Mouse (Mus musculus) limb, embryonic 12.5 days (tissue): ENCODE data around the gene Sox13. TPM values are rescaled to one million over a fixed set of nuclear protein-coding genes. Genes with fewer than 3 reads are reported as not detected.

Source experiments
- ATAC-seq: fragments of 200-750 bp; cut with Nextera tagmentation; 2 replicates; pipeline ENCODE4 v1.8.0; 2017; ENCODE audit warnings: low read depth, moderate TSS enrichment; ENCODE audit not compliant: insufficient number of reproducible peaks, insufficient read depth, low FRiP score, low TSS enrichment
- H3K27ac ChIP-seq: fragments of 300-500 bp; sonication (generic); 2 replicates; pipeline ENCODE4 v1.5.1; 2016; ENCODE audit warnings: mild to moderate bottlenecking, moderate library complexity
- H3K27me3 ChIP-seq: fragments of 300-500 bp; sonication (generic); 2 replicates; pipeline ENCODE4 v1.6.1; 2016; ENCODE audit warnings: mild to moderate bottlenecking, moderate library complexity
- H3K36me3 ChIP-seq: fragments of 300-500 bp; sonication (generic); 2 replicates; pipeline ENCODE4 v1.6.1; 2016; ENCODE audit warnings: mild to moderate bottlenecking, moderate library complexity
- H3K4me1 ChIP-seq: fragments of 300-500 bp; sonication (generic); replicated peaks from 2 replicates; pipeline ENCODE4 v1.6.1; 2016
- H3K4me2 ChIP-seq: fragments of 300-500 bp; sonication (generic); 2 replicates; pipeline ENCODE4 v1.6.1; 2016; ENCODE audit warnings: mild to moderate bottlenecking, moderate library complexity
- H3K4me3 ChIP-seq: fragments of 300-500 bp; sonication (generic); replicated peaks from 2 replicates; pipeline ENCODE4 v1.5.1; 2016; ENCODE audit warnings: mild to moderate bottlenecking
- H3K9ac ChIP-seq: fragments of 300-500 bp; sonication (generic); replicated peaks from 2 replicates; pipeline ENCODE4 v1.6.1; 2016; ENCODE audit warnings: mild to moderate bottlenecking, moderate library complexity
- H3K9me3 ChIP-seq: fragments of 300-500 bp; sonication (generic); 2 replicates; pipeline ENCODE4 v1.6.1; 2016; ENCODE audit warnings: mild to moderate bottlenecking, moderate library complexity
- WGBS: fragments of 180-500 bp; shearing (Covaris S2); methylation state at CpG from one replicate; pipeline ENCODE4 v1.1.7; 2016; 5-methylcytosine and 5-hydroxymethylcytosine counted together
- polyA plus RNA-seq: library from polyadenylated mRNA; unstranded; fragments of >200 nt; fragmentation: Nextera tagmentation; extraction: Ambion mirVana; gene quantifications from 2 replicates; pipeline ENCODE4 v1.2.1, GENCODE M21; 2016

Sox13 gene
- polyA plus RNA-seq, 1 experiment from 2014 or later: 5.6 TPM

- Histone ChIP-seq H3K9ac (no peak overlapping the region), H3K9me3 (no peaks in the 10 kb centered on the region), H3K36me3 (no peaks in the 10 kb centered on the region), H3K4me1 (peaks cover 11% of the 10 kb centered on the region), H3K4me3 (no peak overlapping the region), H3K4me2 (no peak overlapping the region), H3K27me3 (no peaks in the 10 kb centered on the region), H3K27ac (no peak overlapping the region)
- ATAC-seq: no peak
- WGBS: 71% methylated on average over 13 of the region's 13 CpGs
These were observed 24.0 kb downstream of the Sox13 start for GRCm38 (mm10) chr1:133400014-133400725.

- no peak for ATAC-seq
- Histone ChIP-seq H3K4me3 (no peak overlapping the region), H3K27me3 (no peaks in the 10 kb centered on the region), H3K4me1 (peaks cover 11% of the 10 kb centered on the region), H3K9ac (peak overlapping the region; percentile 50), H3K9me3 (no peaks in the 10 kb centered on the region), H3K36me3 (peaks cover 2% of the 10 kb centered on the region), H3K4me2 (peak overlapping the region; percentile 31), H3K27ac (peak overlapping the region; percentile 71)
- 14% methylated on average over 17 of the region's 17 CpGs for WGBS
These were observed 26.5 kb downstream of the Sox13 start for GRCm38 (mm10) chr1:133397483-133398237.

- Histone ChIP-seq H3K4me2 (peak overlapping the region; percentile 31; the same call in 1 of the 2 replicates), H3K9ac (peak overlapping the region; percentile 50), H3K27ac (peak overlapping the region; percentile 71), H3K36me3 (peaks cover 7% of the 10 kb centered on the region), H3K4me3 (no peak overlapping the region), H3K27me3 (no peaks in the 10 kb centered on the region), H3K4me1 (peaks cover 11% of the 10 kb centered on the region), H3K9me3 (no peaks in the 10 kb centered on the region)
- no peak for ATAC-seq
- 73% methylated on average over 5 of the region's 5 CpGs for whole genome bisulfite sequencing
These were observed 27.1 kb downstream of the Sox13 start for GRCm38 (mm10) chr1:133397094-133397482.

- no peak overlapping the region for H3K4me2 ChIP-seq
- H3K4me1 ChIP-seq: peaks cover 11% of the 10 kb centered on the region
These were observed 27.5 kb downstream of the Sox13 start for GRCm38 (mm10) chr1:133396693-133397092.

GRCm38 (mm10) chr1:133394702-133395101, 29.5 kb downstream of the Sox13 start:
- no peak overlapping the region for H3K4me3 ChIP-seq
- WGBS: 69% methylated on average over 4 of the region's 4 CpGs
- no peak for ATAC-seq
- H3K4me2 ChIP-seq: no peak overlapping the region
- H3K27ac ChIP-seq: no peak overlapping the region
- no peaks in the 10 kb centered on the region for H3K27me3 ChIP-seq
- no peak overlapping the region for H3K9ac ChIP-seq
- H3K9me3 ChIP-seq: no peaks in the 10 kb centered on the region
- H3K4me1 ChIP-seq: peaks cover 11% of the 10 kb centered on the region
- peaks cover 31% of the 10 kb centered on the region for H3K36me3 ChIP-seq

More at GRCm38 (mm10) chr1:133396693-133397092, 27.5 kb downstream of the Sox13 start:
- H3K27me3 ChIP-seq: no peaks in the 10 kb centered on the region
- no peaks in the 10 kb centered on the region for H3K9me3 ChIP-seq
- 89% methylated on average over 5 of the region's 5 CpGs for WGBS
- no peak overlapping the region for H3K4me3 ChIP-seq
- H3K36me3 ChIP-seq: peaks cover 11% of the 10 kb centered on the region
- H3K9ac ChIP-seq: no peak overlapping the region
- no peak for ATAC-seq
- H3K27ac ChIP-seq: no peak overlapping the region

- 61% methylated on average over 19 of the region's 19 CpGs for WGBS
- no peak overlapping the region for H3K4me3 ChIP-seq
- no peaks in the 10 kb centered on the region for H3K9me3 ChIP-seq
- no peak overlapping the region for H3K4me2 ChIP-seq
- H3K9ac ChIP-seq: no peak overlapping the region
- ATAC-seq: no peak
- peaks cover 57% of the 10 kb centered on the region for H3K36me3 ChIP-seq
- no peaks in the 10 kb centered on the region for H3K27me3 ChIP-seq
- no peak overlapping the region for H3K27ac ChIP-seq
- peaks cover 8% of the 10 kb centered on the region for H3K4me1 ChIP-seq
These were observed 36.5 kb downstream of the Sox13 start for GRCm38 (mm10) chr1:133387539-133388268.

- Histone ChIP-seq H3K4me3 (no peak overlapping the region), H3K9me3 (no peaks in the 10 kb centered on the region), H3K4me2 (no peak overlapping the region), H3K27me3 (no peaks in the 10 kb centered on the region), H3K4me1 (peaks cover 10% of the 10 kb centered on the region), H3K27ac (no peak overlapping the region), H3K9ac (no peak overlapping the region), H3K36me3 (peaks cover 43% of the 10 kb centered on the region; the same call in 1 of the 2 replicates)
- 75% methylated on average over 11 of the region's 11 CpGs for WGBS
- no peak for ATAC-seq
These were observed 38.0 kb downstream of the Sox13 start for GRCm38 (mm10) chr1:133386209-133386608.

- Histone ChIP-seq H3K27me3 (no peaks in the 10 kb centered on the region), H3K27ac (no peak overlapping the region), H3K36me3 (peaks cover 36% of the 10 kb centered on the region; the same call in 1 of the 2 replicates), H3K4me2 (peak overlapping the region; percentile 28), H3K9me3 (no peaks in the 10 kb centered on the region), H3K4me3 (no peak overlapping the region), H3K9ac (peak overlapping the region; percentile 53), H3K4me1 (peaks cover 10% of the 10 kb centered on the region)
- WGBS: 31% methylated on average over 9 of the region's 9 CpGs
- no peak for ATAC-seq
These were observed 38.7 kb downstream of the Sox13 start for GRCm38 (mm10) chr1:133385506-133385905.

GRCm38 (mm10) chr1:133383157-133383783, 40.9 kb downstream of the Sox13 start:
- H3K4me1 ChIP-seq: peaks cover 10% of the 10 kb centered on the region
- H3K36me3 ChIP-seq: peaks cover 16% of the 10 kb centered on the region; the same call in 1 of the 2 replicates
- no peaks in the 10 kb centered on the region for H3K27me3 ChIP-seq
- H3K4me2 ChIP-seq: no peak overlapping the region
- no peak overlapping the region for H3K9ac ChIP-seq
- H3K9me3 ChIP-seq: no peaks in the 10 kb centered on the region
- ATAC-seq: no peak
- H3K27ac ChIP-seq: no peak overlapping the region
- H3K4me3 ChIP-seq: no peak overlapping the region
- WGBS: 91% methylated on average over 14 of the region's 14 CpGs

GRCm38 (mm10) chr1:133382552-133383155, 41.5 kb downstream of the Sox13 start:
- Histone ChIP-seq H3K9ac (no peak overlapping the region), H3K27me3 (no peaks in the 10 kb centered on the region), H3K4me1 (peaks cover 10% of the 10 kb centered on the region), H3K27ac (no peak overlapping the region), H3K9me3 (no peaks in the 10 kb centered on the region), H3K4me3 (no peak overlapping the region), H3K4me2 (no peak overlapping the region), H3K36me3 (peaks cover 16% of the 10 kb centered on the region; the same call in 1 of the 2 replicates)
- no peak for ATAC-seq
- 53% methylated on average over 12 of the region's 12 CpGs for WGBS
